Mouse (Mus musculus) intestine, embryonic 14.5 days (tissue): ENCODE measurements around the gene Rps6ka2. TPM values are rescaled to one million over a fixed set of nuclear protein-coding genes. Genes with fewer than 3 reads are reported as not detected.

ENCODE experiments used
- ATAC-seq: fragments of 200-750 bp; cut with Nextera tagmentation; replicated peaks from 2 replicates; pipeline ENCODE4 v1.8.0; 2017; ENCODE audit warnings: low read depth, moderate number of reproducible peaks, moderate TSS enrichment, moderate library complexity; ENCODE audit not compliant: low FRiP score, low TSS enrichment
- DNase-seq: peaks from one replicate; pipeline ENCODE4 v3.0.0-alpha.2; 2018; ENCODE audit warnings: low spot score
- H3K27ac ChIP-seq: fragments of 300-500 bp; sonication (generic); 2 replicates; pipeline ENCODE4 v1.5.1; 2014; ENCODE audit warnings: low read depth, mild to moderate bottlenecking, control low read depth
- H3K27me3 ChIP-seq: fragments of 300-500 bp; sonication (generic); replicated peaks from 2 replicates; pipeline ENCODE4 v1.6.1; 2014; ENCODE audit warnings: low read length, control low read depth; ENCODE audit not compliant: control insufficient read depth, insufficient read depth
- H3K36me3 ChIP-seq: fragments of 300-500 bp; sonication (generic); 2 replicates; pipeline ENCODE4 v1.6.1; 2014; ENCODE audit warnings: low read length, control low read depth; ENCODE audit not compliant: control insufficient read depth, insufficient read depth
- H3K4me1 ChIP-seq: fragments of 300-500 bp; sonication (generic); replicated peaks from 2 replicates; pipeline ENCODE4 v1.6.1; 2014; ENCODE audit warnings: low read length, control low read depth, mixed read lengths; ENCODE audit not compliant: control insufficient read depth, insufficient read depth
- H3K4me2 ChIP-seq: fragments of 300-500 bp; sonication (generic); 2 replicates; pipeline ENCODE4 v1.6.1; 2014; ENCODE audit warnings: low read length
- H3K4me3 ChIP-seq: fragments of 300-500 bp; sonication (generic); 2 replicates; pipeline ENCODE4 v1.5.1; 2014; ENCODE audit warnings: low read depth, low read length, control low read depth, mixed read lengths
- H3K9ac ChIP-seq: fragments of 300-500 bp; sonication (generic); 2 replicates; pipeline ENCODE4 v1.6.1; 2014; ENCODE audit warnings: mild to moderate bottlenecking, low read length
- H3K9me3 ChIP-seq: fragments of 300-500 bp; sonication (generic); 2 replicates; pipeline ENCODE4 v1.6.1; 2016; ENCODE audit warnings: low read length, control low read depth; ENCODE audit not compliant: control insufficient read depth
- WGBS: fragments of 180-500 bp; shearing (Covaris S2); extraction: QIAGEN DNeasy Blood & Tissue Kit; methylation state at CpG from one replicate; pipeline ENCODE4 v1.1.7; 2014; 5-methylcytosine and 5-hydroxymethylcytosine counted together
- polyA plus RNA-seq: library from polyadenylated mRNA; unstranded; fragments of >200 nt; fragmentation: Nextera tagmentation; extraction: Ambion mirVana; gene quantifications from 2 replicates; pipeline ENCODE4 v1.2.1, GENCODE M21; 2014

The Rps6ka2 gene
- polyA plus RNA-seq, 1 experiment from 2014 or later = 15.1 TPM

DNA sequence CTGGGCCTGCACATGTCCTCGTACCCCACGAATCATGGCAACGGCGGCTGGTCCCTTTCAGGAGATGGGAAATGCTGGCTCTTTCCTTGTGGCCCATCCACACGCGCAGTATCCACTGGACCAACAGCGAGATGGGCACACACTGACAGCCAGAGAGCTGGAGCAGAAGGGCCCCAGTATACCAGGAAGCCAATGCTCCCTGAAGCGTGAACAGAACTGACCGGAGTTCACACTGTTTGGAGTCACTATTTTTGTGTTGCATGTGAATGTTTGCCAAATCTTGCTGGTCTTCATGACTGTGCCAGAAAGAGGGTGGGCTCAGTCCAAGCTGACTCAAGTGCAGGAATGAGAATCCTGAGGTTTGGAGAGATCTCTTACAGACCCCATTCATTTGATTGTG lies 58.6 kb downstream of the Rps6ka2 start:
- 95% methylated on average over 9 of the region's 9 CpGs for WGBS
- H3K9ac ChIP-seq = no peak overlapping the region
- H3K4me2 ChIP-seq = no peak overlapping the region
- H3K4me1 ChIP-seq = peaks cover 4% of the 10 kb centered on the region; the same call in 1 of the 2 replicates
- H3K27me3 ChIP-seq = no peaks in the 10 kb centered on the region
- no peaks in the 10 kb centered on the region for H3K9me3 ChIP-seq
- DNase-seq (no peak), ATAC-seq (no peak)
- no peak overlapping the region for H3K4me3 ChIP-seq
- no peaks in the 10 kb centered on the region for H3K36me3 ChIP-seq
- H3K27ac ChIP-seq = no peak overlapping the region

GRCm38 (mm10) chr17:7231312-7231711 lies 61.4 kb downstream of the Rps6ka2 start:
- Histone ChIP-seq H3K4me3 (no peak overlapping the region), H3K36me3 (no peaks in the 10 kb centered on the region), H3K4me2 (no peak overlapping the region), H3K9me3 (no peaks in the 10 kb centered on the region), H3K27me3 (no peaks in the 10 kb centered on the region), H3K27ac (no peak overlapping the region), H3K9ac (no peak overlapping the region), H3K4me1 (peaks cover 4% of the 10 kb centered on the region; the same call in 1 of the 2 replicates)
- 75% methylated on average over 4 of the region's 4 CpGs for WGBS
- no peak for DNase-seq
- ATAC-seq = no peak

GRCm38 (mm10) chr17:7231790-7232189 lies 61.9 kb downstream of the Rps6ka2 start:
- H3K36me3 ChIP-seq = no peaks in the 10 kb centered on the region
- H3K27ac ChIP-seq = no peak overlapping the region
- ATAC-seq (no peak), DNase-seq (no peak)
- H3K9me3 ChIP-seq = no peaks in the 10 kb centered on the region
- H3K9ac ChIP-seq = no peak overlapping the region
- H3K4me1 ChIP-seq = peaks cover 4% of the 10 kb centered on the region; the same call in 1 of the 2 replicates
- no peaks in the 10 kb centered on the region for H3K27me3 ChIP-seq
- 88% methylated on average over 8 of the region's 8 CpGs for WGBS
- H3K4me2 ChIP-seq = no peak overlapping the region
- no peak overlapping the region for H3K4me3 ChIP-seq

GRCm38 (mm10) chr17:7232400-7232799 lies 62.5 kb downstream of the Rps6ka2 start:
- ATAC-seq (no peak), DNase-seq (no peak)
- Histone ChIP-seq H3K9me3 (no peaks in the 10 kb centered on the region), H3K4me2 (no peak overlapping the region), H3K27ac (no peak overlapping the region), H3K36me3 (no peaks in the 10 kb centered on the region), H3K9ac (no peak overlapping the region), H3K27me3 (no peaks in the 10 kb centered on the region), H3K4me1 (no peaks in the 10 kb centered on the region), H3K4me3 (no peak overlapping the region)
- 63% methylated on average over 7 of the region's 7 CpGs for WGBS

GRCm38 (mm10) chr17:7233197-7233596 lies 63.3 kb downstream of the Rps6ka2 start:
- Histone ChIP-seq H3K27me3 (no peaks in the 10 kb centered on the region), H3K9me3 (no peaks in the 10 kb centered on the region), H3K36me3 (no peaks in the 10 kb centered on the region), H3K9ac (no peak overlapping the region), H3K4me2 (no peak overlapping the region), H3K27ac (no peak overlapping the region), H3K4me3 (no peak overlapping the region), H3K4me1 (no peaks in the 10 kb centered on the region)
- ATAC-seq = no peak
- no peak for DNase-seq

- WGBS = 90% methylated on average over 9 of the region's 9 CpGs
Measured at GRCm38 (mm10) chr17:7237706-7238105, 67.8 kb downstream of the Rps6ka2 start.

GRCm38 (mm10) chr17:7238766-7239165 lies 68.9 kb downstream of the Rps6ka2 start:
- Histone ChIP-seq H3K9me3 (no peaks in the 10 kb centered on the region), H3K27ac (no peak overlapping the region), H3K9ac (no peak overlapping the region), H3K4me2 (no peak overlapping the region), H3K4me1 (no peaks in the 10 kb centered on the region), H3K4me3 (no peak overlapping the region), H3K27me3 (no peaks in the 10 kb centered on the region), H3K36me3 (no peaks in the 10 kb centered on the region)
- 69% methylated on average over 4 of the region's 4 CpGs for WGBS
- DNase-seq = no peak
- no peak for ATAC-seq

More at GRCm38 (mm10) chr17:7237706-7238105, 67.8 kb downstream of the Rps6ka2 start:
- H3K9me3 ChIP-seq = no peaks in the 10 kb centered on the region
- H3K4me1 ChIP-seq = no peaks in the 10 kb centered on the region
- no peak overlapping the region for H3K9ac ChIP-seq
- no peaks in the 10 kb centered on the region for H3K27me3 ChIP-seq
- H3K36me3 ChIP-seq = no peaks in the 10 kb centered on the region
- ATAC-seq = no peak
- H3K4me3 ChIP-seq = no peak overlapping the region
- H3K27ac ChIP-seq = no peak overlapping the region
- H3K4me2 ChIP-seq = no peak overlapping the region
- DNase-seq = no peak

DNA sequence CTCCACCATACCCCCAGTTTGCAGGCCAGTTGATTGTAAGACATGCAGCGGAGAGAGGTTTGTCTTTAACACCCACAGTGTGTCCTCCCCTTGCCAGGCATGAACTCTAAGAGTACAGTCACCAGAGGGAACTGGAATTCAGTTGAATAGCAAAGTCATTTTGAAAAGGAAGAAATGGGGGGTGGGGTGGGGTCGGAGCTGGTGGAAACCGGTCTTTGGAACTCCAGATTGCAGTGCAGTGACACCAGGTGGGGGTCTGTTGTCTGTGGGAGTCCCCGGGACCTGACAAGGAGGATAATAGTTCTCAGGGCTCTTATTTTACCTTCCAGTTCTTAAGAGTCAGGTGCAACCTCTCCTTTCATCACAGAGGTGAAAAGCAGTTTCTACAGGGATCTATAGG lies 70.6 kb downstream of the Rps6ka2 start:
- DNase-seq (no peak), ATAC-seq (no peak)
- Histone ChIP-seq H3K36me3 (no peaks in the 10 kb centered on the region), H3K27me3 (no peaks in the 10 kb centered on the region), H3K9ac (no peak overlapping the region), H3K9me3 (no peaks in the 10 kb centered on the region), H3K4me2 (no peak overlapping the region), H3K27ac (no peak overlapping the region), H3K4me1 (no peaks in the 10 kb centered on the region), H3K4me3 (no peak overlapping the region)
- WGBS = 82% methylated on average over 4 of the region's 4 CpGs

- 90% methylated on average over 6 of the region's 6 CpGs for WGBS
- Histone ChIP-seq H3K36me3 (no peaks in the 10 kb centered on the region), H3K4me3 (no peak overlapping the region), H3K27ac (no peak overlapping the region), H3K27me3 (no peaks in the 10 kb centered on the region), H3K9me3 (no peaks in the 10 kb centered on the region), H3K4me2 (no peak overlapping the region), H3K4me1 (no peaks in the 10 kb centered on the region), H3K9ac (no peak overlapping the region)
- no peak for DNase-seq
- no peak for ATAC-seq
Measured at GRCm38 (mm10) chr17:7245078-7245477, 75.2 kb downstream of the Rps6ka2 start.
